ENCODE assay signal across 8 mouse cellular contexts in genomic region chr11:101259948-101260825, GRCm38 (mm10). TPM values are rescaled to one million over a fixed set of nuclear protein-coding genes. Genes with fewer than 3 reads are reported as not detected.
A peak's percentile ranks its signal among the peaks of the same experiment; 100 is the strongest.
DNase-seq lines count a peak whose midpoint lies in the region; ATAC-seq and TF ChIP-seq lines count a peak whose summit lies in the region.

Gene Wnk4 (plus strand): TSS chr11:101260567.

- peak within 1 kb of the TSS; percentile 62 for H3K4me3 ChIP-seq in limb, embryonic 13.5 days
- H3K4me3 ChIP-seq in midbrain, embryonic 16.5 days (ENCODE audit: low read depth, low read length) = peak within 1 kb of the TSS; percentile 42
- peak within 1 kb of the TSS; percentile 79 for H3K4me3 ChIP-seq in testis, adult 2 months (ENCODE audit: control insufficient read depth, low read depth, low read length)

- TF ChIP-seq POLR2A in testis, adult 2 months (IDR thresholded peaks at IDR 0.05; ENCODE audit: control insufficient read depth, low read depth, low read length) = peak; percentile 32

- WGBS in limb, embryonic 13.5 days = under 1% methylated on average over 41 of the region's 43 CpGs
- WGBS in midbrain, embryonic 16.5 days = 1% methylated on average over 43 of the region's 43 CpGs

- H3K9ac ChIP-seq in limb, embryonic 13.5 days = peak within 1 kb of the TSS; percentile 84
- peak within 1 kb of the TSS; percentile 62 for H3K9ac ChIP-seq in midbrain, embryonic 16.5 days (ENCODE audit: low read depth, low read length)

- no peaks in the 10 kb centered on the region for H3K9me3 ChIP-seq in limb, embryonic 13.5 days
- no peaks in the 10 kb centered on the region for H3K9me3 ChIP-seq in midbrain, embryonic 16.5 days (replicated peaks; ENCODE audit: control insufficient read depth, low read length, poor library complexity, severe bottlenecking)

- H3K4me2 ChIP-seq in limb, embryonic 13.5 days (replicated peaks) = peak within 1 kb of the TSS; percentile 99
- peak within 1 kb of the TSS; percentile 85 for H3K4me2 ChIP-seq in midbrain, embryonic 16.5 days (ENCODE audit: low read length)

- H3K4me1 ChIP-seq in limb, embryonic 13.5 days = peaks cover 58% of the 10 kb centered on the region
- H3K4me1 ChIP-seq in midbrain, embryonic 16.5 days (ENCODE audit: control insufficient read depth, insufficient read depth, low read length) = peaks cover 17% of the 10 kb centered on the region
- peaks cover 35% of the 10 kb centered on the region for H3K4me1 ChIP-seq in testis, adult 2 months (ENCODE audit: control insufficient read depth, insufficient read depth, low read length)

- H3K36me3 ChIP-seq in limb, embryonic 13.5 days = peaks cover 28% of the 10 kb centered on the region
- 0 out of 2 replicates have a peak, but pooled peaks cover 3% of the 10 kb centered on the region for H3K36me3 ChIP-seq in midbrain, embryonic 16.5 days (ENCODE audit: control insufficient read depth, insufficient read depth, low read length)
- H3K36me3 ChIP-seq in testis, adult 2 months (ENCODE audit: control insufficient read depth, insufficient read depth, low read length) = no peaks in the 10 kb centered on the region

- peak; percentile 91 for ATAC-seq in erythroid progenitor cell, adult 5-6 weeks (replicated peaks; ENCODE audit: low FRiP score, poor library complexity, severe bottlenecking)
- peak; percentile 88 for ATAC-seq in limb, embryonic 13.5 days (ENCODE audit: low FRiP score, low read depth)
- peak; percentile 69 for ATAC-seq in midbrain, embryonic 16.5 days

- peak within 1 kb of the TSS; percentile 83 for H3K27ac ChIP-seq in limb, embryonic 13.5 days
- no peak within 1 kb of the TSS for H3K27ac ChIP-seq in midbrain, embryonic 16.5 days (ENCODE audit: low read length)
- 0 out of 2 replicates have a peak within 1 kb of the TSS, but pooled peaks have one; percentile 43 for H3K27ac ChIP-seq in testis, adult 2 months (ENCODE audit: control insufficient read depth, insufficient read depth, low read depth, low read length)

- DNase-seq in adrenal gland, adult (ENCODE audit: inconsistent age in 2 of 2, low spot score in 1 of 2) = peak; percentile 68 to 84
- DNase-seq in adrenal gland, adult 8-10 months = no peak
- peak; percentile 29 for DNase-seq in T-cell, adult 2 months (ENCODE audit: low spot score)
- DNase-seq in heart, postnatal 4 days = peak; percentile 75

- H3K27me3 ChIP-seq in limb, embryonic 13.5 days = peaks cover 39% of the 10 kb centered on the region
- peaks cover 32% of the 10 kb centered on the region for H3K27me3 ChIP-seq in midbrain, embryonic 16.5 days (ENCODE audit: control insufficient read depth, insufficient read depth, low read depth, low read length)
- peaks cover 2% of the 10 kb centered on the region; the same call in 1 of the 2 replicates for H3K27me3 ChIP-seq in testis, adult 2 months (ENCODE audit: control insufficient read depth, insufficient read depth, low read length)

- TF ChIP-seq CTCF in testis, adult 2 months (IDR thresholded peaks at IDR 0.05; ENCODE audit: control insufficient read depth, insufficient read depth, insufficient replicate concordance, low read depth, low read length) = no peak

RNA-seq across cellular contexts. Expression of gene Wnk4, which starts in this region (rescaled TPM):
- 1 to 10 TPM; 2.8 to 6.7 (median 4.9) TPM for total RNA-seq in adrenal gland, adult 8-10 months (2022)
- 0.72 and 5.9 TPM in 2 replicates for total RNA-seq in erythroid progenitor cell, adult 5-6 weeks (2015; ENCODE audit: low replicate concordance)
- total RNA-seq in erythroid progenitor cell, adult 5-6 weeks (2017; ENCODE audit: low replicate concordance) = 2.8 and 3.1 TPM in 2 replicates
- total RNA-seq in heart, postnatal 4 days (2021) = 1 to 10 TPM; 4.5 to 7.2 TPM
- 8.5 and 10.2 TPM in 2 replicates for polyA plus RNA-seq in limb, embryonic 13.5 days (2015; fragmentation: Nextera tagmentation; extraction: Ambion mirVana)
- 6.4 and 7.4 TPM in 2 replicates for polyA plus RNA-seq in midbrain, embryonic 16.5 days (2015; fragmentation: Nextera tagmentation; extraction: Ambion mirVana)
- 10.8 and 12.3 TPM in 2 replicates for polyA plus RNA-seq in testis, adult 2 months (2012; rRNA removed)
